In genomic region chr7:99807043-99807442, GRCm38 (mm10) we compare ENCODE assay signal across 22 mouse cellular contexts. TPM values are rescaled to one million over a fixed set of nuclear protein-coding genes. Genes with fewer than 3 reads are reported as not detected.
DNase-seq lines count a peak whose midpoint lies in the region; ATAC-seq and TF ChIP-seq lines count a peak whose summit lies in the region.
"Not testable (repeated sequence)": the region's sequence is repeated elsewhere in the genome, so short reads cannot be mapped to it uniquely, and the experiment has no call there.
"Had no signal": no experiment of that assay in that cellular context is flagged by ENCODE, and none has a peak within 500 bp of the region (broad histone marks: within the 10 kb centered on the region; RNA-seq: fewer than 3 reads in every experiment).

No protein-coding gene starts in this region.

- not testable (repeated sequence) for TF ChIP-seq CTCF in kidney, adult 2 months (conservative IDR thresholded peaks at IDR 0.05; ENCODE audit: insufficient read depth, insufficient read length, low read depth, low read length); liver, postnatal 0 days (IDR thresholded peaks at IDR 0.05; ENCODE audit: low read depth)

- not testable (repeated sequence) for H3K36me3 ChIP-seq in kidney, adult 2 months (ENCODE audit: control insufficient read depth, insufficient read depth, low read length); liver, postnatal 0 days (replicated peaks; ENCODE audit: insufficient read depth, low read length)

- not testable (repeated sequence) for H3K27ac ChIP-seq in kidney, adult 2 months (ENCODE audit: insufficient read depth, low read depth, low read length); liver, postnatal 0 days (ENCODE audit: low read depth)

- peak; percentile 50 to 51 for DNase-seq in heart, adult 18-20 months
- peak; percentile 61 for DNase-seq in heart, postnatal 4 days
- peak; percentile 26 for DNase-seq in kidney, adult 2 months
- peak; percentile 10 for DNase-seq in kidney, postnatal 14 days
- DNase-seq in liver, postnatal 0 days: not testable (repeated sequence)

- not testable (repeated sequence) for H3K27me3 ChIP-seq in kidney, adult 2 months (replicated peaks; ENCODE audit: control insufficient read depth, insufficient read depth, low read length); liver, postnatal 0 days (ENCODE audit: insufficient read depth, low read length)

- not testable (repeated sequence) for ATAC-seq in liver, postnatal 0 days

- H3K4me1 ChIP-seq in kidney, adult 2 months (ENCODE audit: control insufficient read depth, insufficient read depth, low read length); liver, postnatal 0 days (ENCODE audit: insufficient read depth): not testable (repeated sequence)

- WGBS in kidney, adult 2 months: 59% methylated on average over 7 of the region's 7 CpGs
- 62% methylated on average over 7 of the region's 7 CpGs for WGBS in liver, postnatal 0 days (ENCODE audit: insufficient replicate concordance)

- not testable (repeated sequence) for H3K4me2 ChIP-seq in liver, postnatal 0 days (ENCODE audit: low read depth, low read length)

- H3K9ac ChIP-seq in liver, postnatal 0 days (replicated peaks): not testable (repeated sequence)

- peak; percentile 46; the same call in 1 of the 2 replicates for TF ChIP-seq EP300 in liver, postnatal 0 days (IDR thresholded peaks at IDR 0.05; ENCODE audit: low read depth)

- TF ChIP-seq POLR2A in kidney, adult 2 months (IDR thresholded peaks at IDR 0.05; ENCODE audit: low read depth, low read length): not testable (repeated sequence)

- H3K4me3 ChIP-seq in kidney, adult 2 months (ENCODE audit: insufficient read depth, low read depth, low read length); liver, postnatal 0 days (ENCODE audit: low read depth, low read length): not testable (repeated sequence)

- not testable (repeated sequence) for H3K9me3 ChIP-seq in liver, postnatal 0 days (ENCODE audit: low read length)

RNA-seq across cellular contexts. Expression of gene Neu3, which starts 21.2 kb away (rescaled TPM):
- total RNA-seq in heart, adult 18-20 months (2021): 1 to 10 TPM; 3.6 to 3.7 TPM
- 1 to 10 TPM; 3.1 to 3.6 TPM for total RNA-seq in heart, postnatal 4 days (2021)
- 1.9 and 2.2 TPM in 2 replicates for polyA plus RNA-seq in kidney, adult 2 months (2012; rRNA removed)
- 2.4 and 2.9 TPM in 2 replicates for polyA plus RNA-seq in liver, postnatal 0 days (2015; fragmentation: Nextera tagmentation; extraction: Ambion mirVana)

RNA-seq across cellular contexts. Expression of gene Olfr521, which starts 43.7 kb away (rescaled TPM):
- total RNA-seq in heart, adult 18-20 months (2021): not detected
- total RNA-seq in heart, postnatal 4 days (2021): not detected
- polyA plus RNA-seq in kidney, adult 2 months (2012; rRNA removed): not detected in 2 replicates
- not detected in 2 replicates for polyA plus RNA-seq in liver, postnatal 0 days (2015; fragmentation: Nextera tagmentation; extraction: Ambion mirVana)
- total RNA-seq: adrenal gland, adult 2 months; adrenal gland, postnatal 10 days; adrenal gland, postnatal 25 days; adrenal gland, postnatal 4 days; common myeloid progenitor, adult 5-6 weeks; ES-E14; MEL had no signal
- polyA plus RNA-seq: adrenal gland, adult 2 months; brain, embryonic 14.5 days; C2C12; embryonic facial prominence, embryonic 11.5 days; embryonic facial prominence, embryonic 13.5 days; embryonic facial prominence, embryonic 15.5 days; erythroblast, embryonic 14.5 days; forebrain, embryonic 10.5 days; forebrain, embryonic 12.5 days; forebrain, embryonic 14.5 days; forebrain, embryonic 16.5 days had no signal

RNA-seq across cellular contexts. Expression of gene Xrra1, which starts 51.9 kb away (rescaled TPM):
- total RNA-seq in heart, adult 18-20 months (2021): under 1 TPM in 1 of 2 experiments, not detected in 1; 0.23 TPM
- under 1 TPM; 0.17 to 0.20 TPM for total RNA-seq in heart, postnatal 4 days (2021)
- polyA plus RNA-seq in kidney, adult 2 months (2012; rRNA removed): 0.22 and 0.24 TPM in 2 replicates
- polyA plus RNA-seq in liver, postnatal 0 days (2015; fragmentation: Nextera tagmentation; extraction: Ambion mirVana): 0.04 and 0.07 TPM in 2 replicates
- total RNA-seq: common myeloid progenitor, adult 5-6 weeks had no signal

RNA-seq across cellular contexts. Expression of gene Spcs2, which starts 56.2 kb away (rescaled TPM):
- 10 to 100 TPM; 62.7 to 65.6 TPM for total RNA-seq in heart, adult 18-20 months (2021)
- total RNA-seq in heart, postnatal 4 days (2021): 10 to 100 TPM; 64.0 to 68.1 TPM
- 26.8 and 39.7 TPM in 2 replicates for polyA plus RNA-seq in kidney, adult 2 months (2012; rRNA removed)
- polyA plus RNA-seq in liver, postnatal 0 days (2015; fragmentation: Nextera tagmentation; extraction: Ambion mirVana): 156 and 165 TPM in 2 replicates
